Mouse (Mus musculus): ENCODE results near the gene Adam11. TPM values are rescaled to one million over a fixed set of nuclear protein-coding genes. Genes with fewer than 3 reads are reported as not detected.

Gene Adam11
- total RNA-seq (2023), result under 1 TPM in 1 of 2 experiments, not detected in 1; 0.52 TPM

DNA sequence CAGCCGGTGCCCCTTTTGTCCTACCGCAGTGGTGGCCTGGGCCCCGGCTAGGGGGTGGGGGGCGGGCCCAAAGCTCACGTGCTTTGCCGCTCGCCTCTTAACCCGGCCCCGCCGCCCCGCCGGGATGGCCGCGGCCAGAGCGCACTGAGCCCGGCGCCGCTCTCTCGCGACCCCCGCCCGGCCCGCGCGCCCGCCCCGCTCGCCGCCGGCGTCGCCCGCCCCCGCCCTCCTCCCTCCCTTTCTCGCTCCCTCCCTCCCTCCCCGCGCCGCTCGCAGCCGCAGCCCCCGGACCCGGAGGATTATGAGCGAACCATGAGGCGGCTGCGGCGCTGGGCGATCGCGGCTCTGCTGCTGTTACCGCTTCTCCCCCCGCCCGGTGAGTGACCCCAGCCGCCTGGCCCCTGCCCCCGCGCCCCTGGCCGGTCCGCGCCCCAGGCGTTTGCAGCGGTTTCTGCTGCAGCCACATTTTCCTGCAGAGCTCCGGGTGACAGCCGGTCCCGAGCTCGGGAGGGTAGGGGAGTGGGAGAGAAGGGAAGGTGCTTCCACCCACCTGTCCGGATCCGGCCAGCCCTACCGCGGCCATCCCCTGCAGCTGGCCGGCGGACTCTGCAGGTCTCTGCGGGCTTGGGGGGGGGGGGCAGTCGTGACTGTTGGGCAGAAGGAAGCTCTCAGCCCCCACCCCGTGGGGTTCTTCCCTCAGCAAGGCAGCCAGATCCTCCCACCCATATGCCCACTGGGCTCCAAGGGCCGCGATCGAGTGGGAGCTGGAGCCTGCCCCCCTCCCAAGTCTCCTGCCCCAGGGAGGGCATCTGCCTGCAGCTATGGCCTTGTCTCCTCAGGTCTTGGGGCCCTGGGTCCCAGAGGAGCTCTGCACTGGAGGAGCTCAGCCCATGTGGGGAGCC is at the start of gene Adam11:
Adam11 (plus strand) TSS at position 131 of the 902 bp plus-strand sequence.

DNA sequence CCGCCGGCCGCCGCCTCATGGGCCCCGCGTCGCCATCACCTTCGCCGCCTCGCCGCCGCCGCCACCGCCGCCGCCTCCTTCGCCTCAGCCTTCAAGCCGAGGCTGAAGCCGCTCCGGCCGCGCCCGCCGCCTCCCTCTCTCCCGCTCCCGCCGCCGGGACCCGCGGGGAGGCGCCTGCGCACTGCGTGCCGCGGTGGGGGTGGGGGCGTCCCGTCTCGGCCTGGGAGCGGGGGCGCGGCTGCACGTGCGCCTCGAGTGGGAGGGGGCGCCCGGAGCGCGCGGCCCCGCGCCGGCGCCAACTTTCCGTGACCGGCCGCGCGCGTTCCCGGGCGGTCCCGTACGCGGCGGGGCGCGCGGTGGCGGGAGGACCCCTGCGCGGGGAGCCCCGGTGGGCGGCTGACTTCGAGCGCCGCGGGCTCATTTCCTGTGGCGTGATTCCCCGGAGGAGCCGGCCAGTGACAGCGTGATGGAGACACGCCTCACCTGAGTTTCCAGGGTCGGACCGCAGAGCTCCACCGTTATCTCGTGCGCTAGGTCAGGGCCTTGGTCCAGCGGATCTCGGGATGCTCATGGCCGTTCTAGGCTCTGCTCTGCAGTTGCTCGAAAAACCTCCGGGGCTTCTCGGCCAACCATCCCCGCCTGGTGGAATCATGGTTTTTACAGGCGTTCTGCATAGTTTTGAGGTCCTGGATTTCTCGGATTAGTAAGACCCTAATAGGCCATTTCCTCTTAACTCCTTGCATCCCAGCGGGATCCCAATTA is 58.0 kb downstream of the Adam11 start, which contains the start of gene Gjc1:
Gjc1 (minus strand) TSS at position 680 of the 762 bp plus-strand sequence.

Other genes with a start within 250 kb of the Adam11 start
- gene Gpatch8, start 205.0 kb upstream of the Adam11 start, total RNA-seq (2023), result 10 to 100 TPM; 61.3 to 65.5 TPM
- gene Gm11627, start 182.0 kb upstream of the Adam11 start, total RNA-seq (2023), result not detected
- not detected for gene Fzd2, start 157.0 kb upstream of the Adam11 start, total RNA-seq (2023)
- not detected for gene Meioc, start 97.7 kb upstream of the Adam11 start, total RNA-seq (2023)
- gene Ccdc43, start 63.7 kb upstream of the Adam11 start, total RNA-seq (2023), result 10 to 100 TPM; 24.4 to 25.1 TPM
- not detected for gene Gjc1, start 58.3 kb downstream of the Adam11 start, total RNA-seq (2023)
- not detected for gene Higd1b, start 74.4 kb downstream of the Adam11 start, total RNA-seq (2023)
- gene Eftud2, start 119.5 kb downstream of the Adam11 start, total RNA-seq (2023), result 100 to 1,000 TPM; 128 to 132 TPM
- not detected for gene Ccdc103, start 119.8 kb downstream of the Adam11 start, total RNA-seq (2023)
- gene Fam187a, start 123.7 kb downstream of the Adam11 start, total RNA-seq (2023), result not detected
- not detected for gene Gfap, start 139.5 kb downstream of the Adam11 start, total RNA-seq (2023)
- under 1 TPM; 0.21 to 0.84 TPM for gene Kif18b, start 163.7 kb downstream of the Adam11 start, total RNA-seq (2023)
- gene C1ql1, start 185.2 kb downstream of the Adam11 start, total RNA-seq (2023), result not detected

Measured in B cell, adult 67 days (primary cell).